Mouse (Mus musculus) telencephalon, adult 2 months (tissue): Measurements from ENCODE around the gene Zfand2b.

Source experiments
- DNase-seq: peaks from one replicate; pipeline ENCODE4 v3.0.0-alpha.2; 2011; ENCODE audit warnings: low read depth, low spot score

The Zfand2b gene

DNA sequence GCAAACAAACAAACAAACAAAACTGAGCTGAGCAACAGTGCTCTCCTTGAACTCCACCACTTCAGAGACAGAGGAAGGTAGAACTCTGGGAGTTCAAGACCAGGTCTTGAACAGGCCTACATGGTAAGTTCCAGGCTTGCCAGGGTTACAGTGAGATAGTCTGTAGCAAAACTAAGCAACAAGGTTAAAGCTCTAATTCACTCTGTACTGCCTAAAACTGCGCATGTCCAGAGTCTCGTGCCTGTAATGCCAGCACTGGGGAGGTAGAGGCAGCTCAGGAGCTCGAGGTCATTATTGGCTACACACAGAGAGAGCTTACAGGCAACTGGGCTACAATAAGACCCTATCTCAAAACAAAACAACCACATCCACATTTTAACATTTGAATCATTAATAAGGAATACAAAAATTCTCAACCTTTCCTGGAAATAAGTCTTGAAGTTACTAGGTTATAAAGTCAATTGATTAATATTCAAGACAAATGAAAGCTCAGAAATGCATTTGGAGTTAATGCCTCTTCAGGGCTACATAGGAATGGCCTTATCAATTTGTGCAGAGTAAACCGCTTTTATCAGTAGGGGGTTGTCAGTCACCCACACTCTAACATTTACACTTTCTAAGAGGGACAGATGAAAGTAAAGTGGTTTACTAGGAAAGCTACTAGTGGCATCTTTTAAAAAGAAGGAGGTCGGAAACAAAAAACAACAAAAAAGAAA, 8.7 kb upstream of the Zfand2b start:
- DNase-seq: no peak

DNA sequence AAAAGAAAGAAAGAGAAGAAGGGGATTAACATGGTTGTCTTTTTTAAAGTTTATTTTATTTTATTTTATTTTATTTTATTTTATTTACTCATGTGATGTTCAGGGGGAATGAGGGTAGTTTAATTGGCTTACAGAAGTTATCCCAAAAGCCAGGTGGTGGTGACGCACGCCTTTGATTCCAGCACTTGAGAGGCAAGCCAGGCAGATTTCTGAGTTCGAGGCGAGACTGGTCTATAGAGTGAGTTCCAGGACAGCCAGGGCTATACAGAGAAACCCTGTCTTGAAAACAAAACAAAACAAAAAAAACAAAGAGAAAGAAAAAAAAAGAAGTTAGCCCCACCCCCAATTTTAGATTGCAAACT, 8.2 kb upstream of the Zfand2b start:
- DNase-seq: no peak

GRCm38 (mm10) chr1:75168093-75168471, 364 bp upstream of the Zfand2b start:
- DNase-seq: no peak

DNA sequence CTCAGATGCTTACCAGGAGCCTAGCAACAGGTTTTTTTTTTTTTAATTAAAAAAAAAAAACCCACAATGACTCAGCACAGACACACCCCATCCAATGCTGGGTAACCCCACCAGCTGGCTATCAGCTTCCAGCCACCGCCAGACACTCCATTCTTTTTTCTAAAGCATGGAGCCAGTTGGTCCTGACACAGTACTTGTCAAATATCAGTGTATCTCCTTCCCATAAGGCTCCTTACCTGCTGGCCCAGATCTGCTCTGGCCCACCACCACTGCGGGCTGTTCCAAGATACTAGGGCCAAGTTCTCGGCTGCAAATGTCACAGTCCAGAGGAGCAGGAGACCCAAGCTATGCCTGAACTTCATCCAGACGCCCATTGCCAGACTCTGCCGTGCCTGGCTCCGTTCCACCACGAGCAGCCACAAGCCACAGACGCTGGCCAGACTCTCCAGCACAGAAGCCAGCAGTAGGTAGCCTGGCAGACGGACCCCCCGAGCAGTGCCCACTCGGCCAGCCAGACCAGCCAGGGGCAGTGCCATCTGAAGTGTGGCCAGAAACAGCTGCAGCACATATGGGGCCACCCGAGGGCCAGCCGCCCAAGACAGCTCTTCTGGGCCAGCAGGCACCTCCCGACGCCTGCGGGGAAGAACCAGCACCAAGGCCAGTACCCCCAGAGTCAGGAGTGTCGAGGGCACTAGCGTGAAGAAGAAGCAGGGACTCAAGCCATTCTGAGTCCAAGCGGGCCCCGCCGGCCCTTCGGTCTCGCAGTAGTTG, 11.1 kb downstream of the Zfand2b start:
- DNase-seq: no peak

DNA sequence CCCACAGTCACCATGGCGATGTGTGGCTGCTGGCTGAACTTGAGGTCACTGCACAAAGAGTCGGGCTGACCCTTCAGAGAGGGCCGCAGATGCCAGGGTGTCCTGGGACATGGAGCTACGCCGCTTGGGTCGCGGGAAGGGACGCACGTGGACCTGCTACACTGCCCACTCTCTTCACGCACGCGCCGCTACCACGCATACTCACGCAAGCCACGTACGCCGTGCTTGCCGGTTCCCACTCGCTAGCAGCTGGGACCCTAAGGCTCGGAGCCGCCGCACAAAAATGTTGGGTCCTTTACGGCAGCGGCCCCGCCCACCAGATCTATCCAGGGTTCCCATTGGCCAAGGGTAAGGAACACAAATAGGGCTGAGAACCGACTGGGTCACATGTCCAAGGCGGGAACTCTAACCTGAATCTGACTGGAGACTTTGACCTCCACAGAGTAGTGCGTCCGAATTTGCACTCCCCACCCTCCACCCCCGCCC, 11.7 kb downstream of the Zfand2b start, which contains the start of gene Abcb6:
Gene Abcb6, minus strand, starts transcription at position 288 of the 486 bp plus-strand sequence.
- DNase-seq: peak; percentile 93

GRCm38 (mm10) chr1:75180741-75181140, 12.3 kb downstream of the Zfand2b start:
- no peak for DNase-seq

DNA sequence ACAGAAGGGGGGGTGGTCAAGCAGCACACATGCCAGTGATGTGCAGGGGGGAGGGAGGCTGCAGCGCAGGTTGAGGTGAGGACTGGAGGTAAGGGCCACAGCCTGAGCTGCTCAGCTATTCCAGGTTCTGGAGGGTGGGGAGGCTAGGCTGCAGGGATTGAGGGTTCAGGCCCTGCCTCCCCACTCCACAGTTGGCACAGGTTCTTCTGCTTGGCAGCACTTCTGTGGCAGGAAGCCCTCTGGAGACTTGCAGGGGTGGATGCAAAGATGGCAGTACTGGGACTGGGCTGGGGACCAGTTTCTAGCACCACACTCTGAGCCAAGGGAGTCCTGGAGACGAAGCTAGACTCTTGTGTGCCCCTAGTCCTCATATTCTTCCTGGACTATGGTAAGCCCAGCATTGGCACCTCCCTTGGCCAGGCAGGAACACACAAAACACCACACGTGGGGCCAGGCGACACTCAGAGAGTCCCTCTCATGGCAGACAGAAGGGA, 13.0 kb downstream of the Zfand2b start:
- DNase-seq: no peak

- no peak for DNase-seq
Observed at GRCm38 (mm10) chr1:75182160-75182559, 13.7 kb downstream of the Zfand2b start.

DNA sequence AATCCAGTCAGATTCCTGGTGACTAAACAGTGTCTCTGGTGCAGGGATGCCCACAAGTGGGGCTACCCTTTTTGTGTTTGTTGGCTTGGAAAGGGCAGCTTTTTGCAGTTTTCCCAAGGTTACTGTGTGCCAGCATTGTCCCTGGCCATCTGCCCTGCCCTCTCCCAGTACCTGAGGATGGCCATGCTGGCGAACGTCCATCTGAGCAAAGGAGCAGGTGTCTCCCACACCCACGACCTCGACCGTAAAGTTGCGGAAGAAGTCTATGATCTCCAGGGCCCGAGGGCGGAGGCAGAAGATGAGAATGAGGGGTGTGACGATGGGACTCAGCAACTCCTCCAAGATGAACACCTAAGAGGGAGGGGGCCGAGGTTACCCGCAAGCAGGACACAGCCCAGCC, 17.0 kb downstream of the Zfand2b start:
- DNase-seq: no peak

GRCm38 (mm10) chr1:75187126-75187525, 18.7 kb downstream of the Zfand2b start:
- no peak for DNase-seq

DNA sequence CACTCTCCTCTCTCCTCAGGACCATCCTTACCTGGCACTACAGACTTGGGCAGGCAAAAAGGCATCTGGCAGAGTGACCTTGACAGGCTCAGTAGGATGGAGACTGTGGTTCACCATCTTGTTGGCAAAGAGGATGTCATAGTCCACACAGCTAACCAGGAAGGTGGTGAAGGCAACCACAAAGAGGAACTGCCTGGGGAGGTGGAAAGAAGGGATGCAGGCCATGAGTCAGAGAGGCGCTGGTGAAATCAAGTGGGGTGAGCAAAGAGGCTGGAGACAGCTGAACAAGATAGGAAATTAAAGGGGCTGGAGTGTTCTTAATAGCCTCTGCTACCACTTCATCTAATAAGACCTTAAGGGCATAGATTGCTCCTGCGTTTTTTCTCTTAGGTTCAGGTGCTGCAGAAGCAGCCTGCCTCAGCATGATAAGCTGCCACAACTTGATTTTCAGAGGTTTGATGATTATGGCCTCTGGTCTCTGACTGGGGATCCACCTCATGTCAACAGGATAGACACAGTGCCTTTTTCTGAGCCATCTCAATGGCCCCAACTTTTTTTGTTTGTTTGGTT, 19.6 kb downstream of the Zfand2b start:
- DNase-seq: no peak

- no peak for DNase-seq
Observed at GRCm38 (mm10) chr1:75190577-75190976, 22.1 kb downstream of the Zfand2b start.

- no peak for DNase-seq
Observed at GRCm38 (mm10) chr1:75191258-75191621, 22.8 kb downstream of the Zfand2b start.

- peak; percentile 99 for DNase-seq
Observed at GRCm38 (mm10) chr1:75191622-75192402, 23.4 kb downstream of the Zfand2b start, which contains the start of the genes Ankzf1 and Atg9a. Ankzf1 (plus strand) TSS chr1:75192151. Atg9a (minus strand) TSS chr1:75192196.

DNA sequence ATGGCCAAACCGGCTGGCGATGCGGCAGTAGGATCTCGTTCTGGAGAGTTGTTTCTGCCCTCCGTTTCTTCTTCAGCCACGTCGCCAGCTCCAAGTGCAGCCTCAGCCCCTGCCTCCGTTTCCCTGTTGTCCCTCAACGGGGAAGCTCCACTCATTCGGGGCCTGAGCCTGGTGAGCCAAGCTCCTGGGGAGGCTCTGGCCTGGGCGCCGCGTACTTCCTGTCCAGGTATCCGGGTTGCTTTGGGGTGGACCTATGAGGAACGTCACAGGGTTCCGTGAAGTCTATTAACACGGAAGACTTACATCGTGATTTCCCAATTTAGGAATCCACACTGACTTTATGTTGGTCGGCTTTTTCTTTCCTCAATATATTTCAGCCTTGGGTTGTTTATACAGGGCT, 24.0 kb downstream of the Zfand2b start:
- DNase-seq: peak; percentile 55

- no peak for DNase-seq
Observed at GRCm38 (mm10) chr1:75201236-75201635, 32.8 kb downstream of the Zfand2b start.

DNA sequence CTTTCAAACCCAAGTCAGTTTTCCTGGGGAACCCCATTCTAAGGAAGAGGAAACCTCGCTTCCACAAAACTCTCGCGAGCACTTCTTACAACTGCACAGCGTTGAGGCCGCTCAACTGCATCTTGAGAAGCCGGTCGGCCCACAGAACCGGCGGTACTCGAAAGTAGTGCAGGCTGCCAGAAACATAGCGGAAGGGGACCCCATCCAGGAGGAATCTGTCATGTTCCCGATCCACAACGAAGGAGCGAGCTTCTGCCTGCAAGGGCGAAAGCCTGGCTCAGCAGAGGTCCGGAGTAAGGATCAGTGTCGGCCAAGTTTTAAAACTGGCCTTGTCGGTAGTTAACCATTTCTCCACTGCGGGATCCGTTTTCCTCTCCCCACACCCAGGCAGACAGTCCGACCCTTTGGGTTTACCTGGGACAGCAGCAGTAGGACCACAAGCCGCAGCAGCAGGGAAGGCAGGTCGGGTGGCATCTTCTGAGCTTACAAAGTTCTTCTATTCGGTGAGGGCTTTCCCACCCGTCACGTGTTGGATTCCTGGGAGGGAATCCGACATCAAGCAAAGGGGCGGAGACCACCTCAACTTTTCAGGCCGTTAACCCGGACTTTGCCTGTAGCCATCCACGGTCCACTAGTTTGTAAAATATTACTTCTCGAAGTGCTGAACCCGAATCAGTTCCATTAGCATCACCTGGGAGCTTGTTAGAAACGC, 40.7 kb downstream of the Zfand2b start:
- no peak for DNase-seq

- peak; percentile 93 for DNase-seq
Observed at GRCm38 (mm10) chr1:75210136-75211087, 42.0 kb downstream of the Zfand2b start, which contains the start of the genes Glb1l and Stk16. Glb1l (minus strand) TSS chr1:75210813. Stk16 (plus strand) TSS chr1:75210838.

DNA sequence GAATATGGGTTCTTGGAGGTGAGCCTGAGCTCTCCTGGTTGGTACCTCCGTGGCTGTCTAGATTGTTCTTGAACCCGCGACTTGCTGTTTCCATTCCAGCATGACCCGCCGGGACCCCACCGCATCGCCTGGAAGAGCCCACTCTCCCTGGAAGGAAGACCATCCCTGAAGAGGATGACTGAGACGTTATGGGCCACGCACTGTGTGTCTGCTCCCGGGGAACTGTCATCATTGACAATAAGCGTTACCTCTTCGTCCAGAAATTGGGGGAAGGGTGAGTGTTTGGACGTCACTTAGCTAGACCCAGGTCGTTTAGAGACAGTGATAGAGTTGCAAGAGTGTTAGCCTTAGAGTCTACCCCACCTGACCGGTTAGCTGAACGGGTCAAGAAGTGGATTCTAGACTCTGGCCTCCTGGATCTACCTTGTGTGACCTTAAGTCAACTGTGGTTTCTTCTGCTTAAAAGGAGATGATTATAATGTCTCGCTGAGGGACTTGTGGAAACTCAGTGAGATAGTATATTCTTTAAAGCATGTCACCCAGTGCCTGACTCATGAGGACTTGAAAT, 42.8 kb downstream of the Zfand2b start:
- no peak for DNase-seq
